Mouse (Mus musculus): ENCODE measurements around the gene Gpld1. TPM values are rescaled to one million over a fixed set of nuclear protein-coding genes. Genes with fewer than 3 reads are reported as not detected.

Gene Gpld1
- total RNA-seq, 2 experiments from 2014 or later: 15.4 to 17.9 TPM

DNA sequence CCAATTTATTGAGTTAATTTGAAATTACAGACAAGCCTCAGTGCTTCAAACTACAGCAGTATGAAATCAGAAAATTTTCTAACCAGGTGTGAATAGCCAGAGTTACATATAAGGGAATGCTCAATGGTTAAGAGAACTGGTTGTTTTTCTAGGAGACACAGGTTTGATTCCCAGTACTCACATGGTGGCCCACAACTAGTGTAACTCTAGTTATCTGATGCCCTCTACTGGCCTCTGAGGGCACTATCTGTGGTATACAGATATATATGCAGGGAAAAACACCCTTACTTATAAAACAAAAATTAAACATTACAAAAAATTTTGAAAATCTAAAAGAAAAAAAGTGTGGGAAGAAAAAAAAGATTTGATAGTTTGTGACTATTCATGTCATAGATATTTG is 60.0 kb downstream of the Gpld1 start:
- intact Hi-C loops (cut with DNase I): no loop called here
- DNase-seq (ENCODE audit: low spot score in 2 of 2): no peak

DNA sequence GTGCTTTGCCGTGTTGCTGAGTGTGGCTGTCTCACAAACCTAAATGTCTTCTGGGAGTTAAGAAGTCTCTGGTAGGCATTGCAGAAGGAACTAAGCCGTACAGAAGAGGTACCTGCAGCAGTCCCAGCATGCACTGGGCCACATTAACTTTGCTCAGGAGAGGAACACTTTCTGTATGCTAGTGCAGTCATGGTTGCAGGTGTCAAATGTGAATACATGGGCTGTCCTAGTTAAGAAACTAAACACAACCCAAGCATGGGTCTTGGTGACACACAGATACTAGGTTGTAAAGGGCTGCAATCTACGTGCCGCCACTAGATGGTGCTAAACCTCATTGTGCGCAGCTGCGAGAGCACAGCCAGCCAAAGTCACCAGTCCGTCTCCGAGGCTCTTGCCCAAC is 64.2 kb downstream of the Gpld1 start:
- intact Hi-C loops (cut with DNase I): no loop called here
- DNase-seq (ENCODE audit: low spot score in 2 of 2): peak; percentile 33 to 53

DNA sequence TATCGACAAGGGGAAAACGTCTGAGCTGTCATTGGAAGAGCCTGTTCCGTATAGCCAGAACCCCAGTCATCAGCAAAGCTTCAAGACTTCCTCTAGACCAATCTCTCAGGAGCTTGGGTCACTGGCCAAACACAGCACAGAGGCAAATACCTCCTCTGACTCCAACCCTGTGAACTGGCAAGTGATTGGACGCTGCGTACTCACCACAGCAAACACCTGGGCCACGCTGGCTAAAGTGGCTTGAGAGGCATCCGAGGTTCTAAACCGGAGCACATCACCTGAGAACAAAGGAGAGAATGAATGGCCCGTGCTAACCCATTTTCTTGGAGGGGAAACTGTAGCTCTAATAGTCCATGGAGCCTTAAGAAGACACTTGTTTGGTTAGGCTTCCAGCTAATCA is 75.4 kb downstream of the Gpld1 start:
- DNase-seq (ENCODE audit: low spot score in 2 of 2): no peak
- intact Hi-C loops (cut with DNase I): no loop called here

DNA sequence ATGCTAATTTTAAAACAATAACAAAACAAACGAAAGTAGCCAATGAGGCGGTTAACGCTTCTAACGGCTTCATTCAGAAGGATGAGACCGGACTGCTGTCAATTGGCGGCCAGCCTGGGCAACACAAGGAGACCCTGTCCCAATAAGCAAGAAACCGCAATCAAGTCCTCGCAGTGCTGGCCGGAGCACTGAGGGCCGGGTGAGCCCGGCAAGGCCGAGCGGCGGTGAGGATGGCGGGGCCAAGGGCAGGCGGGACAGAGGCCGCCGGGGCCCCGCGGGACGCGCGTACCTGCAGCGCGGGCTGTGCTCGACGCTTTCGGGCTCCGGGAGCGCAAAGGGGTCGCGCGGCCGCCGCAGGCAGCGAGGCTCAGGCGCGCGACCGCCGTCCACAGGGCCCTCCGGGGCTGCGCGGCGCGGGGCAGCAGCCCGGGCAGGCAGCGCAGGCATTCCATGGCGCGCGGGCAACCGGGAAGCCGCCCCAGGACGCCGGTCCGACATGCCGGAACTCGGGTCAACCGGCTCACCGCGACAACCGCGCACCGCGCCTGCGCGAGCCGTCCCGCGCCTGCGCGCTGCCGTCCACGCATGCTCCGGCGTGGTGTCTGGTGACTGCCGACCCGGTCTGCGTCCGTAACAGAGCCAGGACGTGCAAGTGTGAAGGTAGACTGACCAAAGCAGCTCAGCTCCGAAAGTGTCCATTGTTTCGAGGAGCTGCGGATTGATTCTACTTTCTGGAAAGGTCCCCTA is 77.0 kb downstream of the Gpld1 start, which contains the start of gene Mrs2:
Gene Mrs2 (minus strand): TSS at position 587 of the 747 bp plus-strand sequence.
- DNase-seq (ENCODE audit: low spot score in 2 of 2): peak; percentile 90 to 92
- intact Hi-C loops (cut with DNase I): loop anchor here (1.0 kb wide), 1 partner anchor 95 kb away; no protein-coding TSS in a partner anchor

DNA sequence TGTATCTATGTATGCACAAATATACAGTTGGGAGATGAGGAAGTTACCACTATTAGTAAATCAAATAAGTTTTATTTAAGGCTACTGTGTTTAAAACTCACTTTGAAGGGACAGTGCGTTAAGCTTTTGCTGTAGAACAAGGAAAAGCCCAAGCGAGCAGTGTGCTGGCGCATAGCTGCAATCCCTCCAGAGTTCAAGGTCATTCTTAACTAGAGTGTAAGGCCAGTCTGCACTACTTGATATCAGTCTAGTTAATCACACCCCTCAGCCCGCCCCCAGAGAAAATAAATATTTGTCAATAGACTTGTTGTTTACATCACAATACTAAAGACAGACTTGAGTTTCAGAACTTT is 77.6 kb downstream of the Gpld1 start:
- intact Hi-C loops (cut with DNase I): loop anchor here (1.0 kb wide), 1 partner anchor 95 kb away; no protein-coding TSS in a partner anchor
- DNase-seq (ENCODE audit: low spot score in 2 of 2): no peak

DNA sequence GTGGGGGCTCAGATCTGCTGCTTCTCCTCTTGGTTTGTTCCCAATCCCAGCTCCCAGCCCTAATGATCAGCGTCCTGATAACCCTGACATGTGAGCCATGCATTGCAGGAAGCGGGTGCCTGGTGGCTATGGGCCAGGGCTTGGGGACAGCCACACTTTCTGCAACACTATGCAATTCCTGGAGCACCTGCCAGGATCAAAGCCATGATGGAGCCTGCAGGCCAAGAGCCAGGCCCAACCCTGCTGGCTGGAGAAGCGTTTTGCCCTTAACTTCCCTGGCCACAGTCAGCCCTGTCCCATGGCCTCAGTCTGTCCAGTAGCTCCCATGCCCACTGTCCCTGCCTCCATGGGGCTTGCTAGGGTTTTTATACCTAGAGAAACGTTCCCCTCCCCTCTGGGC is 79.4 kb downstream of the Gpld1 start:
- no peak for DNase-seq (ENCODE audit: low spot score in 2 of 2)
- intact Hi-C loops (cut with DNase I): no loop called here

DNA sequence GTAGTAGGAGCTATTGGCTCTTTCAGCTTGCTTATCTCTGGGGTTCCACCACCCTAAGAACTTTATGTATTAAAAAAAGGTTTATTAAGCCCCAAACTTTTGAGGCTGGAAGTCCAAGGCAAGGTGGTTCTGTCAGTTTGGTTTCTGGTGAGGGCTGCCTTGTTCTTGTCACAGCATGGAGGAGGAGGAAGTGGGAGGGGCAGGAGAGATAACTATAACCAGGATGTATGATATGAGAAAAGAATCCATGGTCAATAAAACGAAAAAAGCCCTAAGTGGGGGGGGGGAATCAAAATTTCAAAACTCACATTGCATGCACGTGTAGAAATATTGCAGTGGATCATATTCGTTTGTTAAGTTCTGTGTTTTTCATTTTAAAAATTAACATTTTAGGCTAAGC is 80.2 kb downstream of the Gpld1 start:
- intact Hi-C loops (cut with DNase I): no loop called here

DNA sequence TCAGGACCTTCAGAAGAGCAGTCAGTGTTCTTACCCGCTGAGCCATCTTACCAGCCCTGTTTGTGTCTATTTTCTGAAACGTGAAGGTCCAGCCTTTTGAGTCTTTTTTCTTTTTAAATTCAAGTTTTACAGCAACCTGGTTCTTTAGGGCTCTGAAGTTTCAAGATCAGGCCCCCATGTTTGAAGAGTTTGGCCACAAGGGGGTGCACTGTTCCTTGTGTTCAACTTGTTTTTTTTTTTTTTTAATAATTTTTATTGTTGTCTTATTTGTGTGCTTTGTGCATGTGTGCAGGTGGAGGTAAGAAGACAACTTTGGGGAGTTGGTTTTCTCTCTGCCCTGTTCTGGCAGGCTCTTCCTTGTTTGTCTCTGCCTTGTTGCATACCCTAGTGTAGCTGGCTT is 81.7 kb downstream of the Gpld1 start:
- DNase-seq (ENCODE audit: low spot score in 2 of 2): peak in 1 of 2 experiments; percentile 30
- intact Hi-C loops (cut with DNase I): loop anchor here (1.0 kb wide), 1 partner anchor 91 kb away; no protein-coding TSS in a partner anchor

More for the DNA sequence above, 80.2 kb downstream of the Gpld1 start:
- DNase-seq (ENCODE audit: low spot score in 2 of 2): no peak

DNA sequence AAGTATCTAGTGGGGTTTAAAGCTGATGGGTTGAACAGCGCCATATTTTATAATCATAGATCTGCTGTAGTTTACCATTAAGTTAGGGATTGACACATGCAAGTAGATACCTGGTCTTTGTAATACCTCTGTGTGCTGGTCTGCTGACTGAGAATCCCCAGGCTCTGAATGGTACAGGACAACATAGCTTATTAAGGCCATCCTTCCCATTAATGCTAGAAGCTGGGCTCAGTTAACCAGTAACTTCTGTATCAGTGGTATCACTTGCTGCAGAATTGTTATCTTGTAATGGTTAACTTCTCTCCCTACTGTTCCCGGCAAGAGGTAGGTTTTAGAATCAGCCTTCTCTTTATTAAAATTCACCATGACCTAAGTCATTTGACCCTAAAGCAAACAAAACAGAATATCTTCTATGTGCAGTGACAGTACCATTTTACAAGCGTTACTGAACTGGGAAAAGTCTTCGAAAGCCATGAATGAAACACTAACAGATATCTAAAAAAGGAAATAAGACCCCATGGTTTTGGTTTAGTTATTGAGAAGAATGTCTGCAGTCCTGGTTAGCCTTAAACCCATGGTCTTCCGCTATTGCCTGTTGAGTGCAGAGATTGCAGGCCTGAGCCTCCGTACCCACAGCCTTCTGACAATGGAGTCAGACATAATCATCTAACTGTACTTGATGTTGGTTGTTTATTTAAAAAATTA is 83.6 kb downstream of the Gpld1 start:
- intact Hi-C loops (cut with DNase I): no loop called here
- no peak for DNase-seq (ENCODE audit: low spot score in 2 of 2)

DNA sequence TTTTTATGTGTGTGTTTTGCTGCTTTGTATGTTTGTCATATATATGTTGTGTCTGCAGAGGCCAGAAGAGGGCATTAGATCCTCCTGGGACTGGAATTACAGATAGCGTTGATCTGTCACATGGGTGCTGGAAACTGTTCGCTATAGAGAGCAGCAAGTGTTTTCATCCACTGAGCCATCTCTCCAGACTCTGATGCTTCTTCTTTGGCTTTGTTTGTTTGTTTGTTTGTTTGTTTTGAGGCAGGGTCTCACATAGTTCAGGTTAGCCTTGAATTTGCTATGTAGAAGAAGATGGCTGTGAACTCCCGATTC is 84.1 kb downstream of the Gpld1 start:
- intact Hi-C loops (cut with DNase I): no loop called here
- DNase-seq (ENCODE audit: low spot score in 2 of 2): no peak

DNA sequence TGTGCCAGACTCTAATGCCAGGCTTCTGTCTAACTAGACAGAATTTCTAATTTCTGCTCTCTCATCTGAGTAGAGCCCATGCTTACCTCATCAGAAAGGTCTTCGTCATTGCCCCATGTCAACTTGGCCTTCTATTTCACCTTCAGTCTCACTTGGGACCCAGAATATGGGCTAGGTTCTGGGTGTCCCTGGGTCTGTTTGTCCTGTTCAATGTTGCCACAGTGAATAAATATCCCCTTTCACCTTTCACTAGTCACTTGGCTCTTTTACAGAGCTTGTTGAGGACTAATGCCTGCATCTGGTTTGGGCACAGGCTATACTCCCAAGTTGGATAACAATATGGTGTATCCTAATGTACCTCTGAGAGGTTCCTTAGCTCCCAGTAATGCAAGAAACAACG is 96.5 kb downstream of the Gpld1 start:
- intact Hi-C loops (cut with DNase I): no loop called here
- DNase-seq (ENCODE audit: low spot score in 2 of 2): no peak

Other genes starting within 250 kb of the Gpld1 start
- gene Armh2, start 201.9 kb upstream of the Gpld1 start, total RNA-seq (2021): not detected
- gene Gmnn, start 181.2 kb upstream of the Gpld1 start, total RNA-seq (2021): 1 to 10 TPM; 3.4 to 4.6 TPM
- gene BC005537, start 141.5 kb upstream of the Gpld1 start, total RNA-seq (2021): 100 to 1,000 TPM; 165 to 182 TPM
- 10 to 100 TPM; 72.3 to 79.9 TPM for gene Acot13, start 111.6 kb upstream of the Gpld1 start, total RNA-seq (2021)
- 10 to 100 TPM; 17.9 to 20.8 TPM for gene Tdp2, start 111.5 kb upstream of the Gpld1 start, total RNA-seq (2021)
- gene D130043K22Rik, start 98.0 kb upstream of the Gpld1 start, total RNA-seq (2021): 10 to 100 TPM; 29.0 to 30.8 TPM
- gene Aldh5a1, start 5.5 kb upstream of the Gpld1 start, total RNA-seq (2021): 10 to 100 TPM; 54.2 to 58.7 TPM
- 10 to 100 TPM; 54.3 to 55.2 TPM for gene Mrs2, start 77.2 kb downstream of the Gpld1 start, total RNA-seq (2021)
- 1 to 10 TPM; 4.0 to 6.5 TPM for gene Dcdc2a, start 112.9 kb downstream of the Gpld1 start, total RNA-seq (2021)